Mouse (Mus musculus): ENCODE results near the gene Thra.

DNA sequence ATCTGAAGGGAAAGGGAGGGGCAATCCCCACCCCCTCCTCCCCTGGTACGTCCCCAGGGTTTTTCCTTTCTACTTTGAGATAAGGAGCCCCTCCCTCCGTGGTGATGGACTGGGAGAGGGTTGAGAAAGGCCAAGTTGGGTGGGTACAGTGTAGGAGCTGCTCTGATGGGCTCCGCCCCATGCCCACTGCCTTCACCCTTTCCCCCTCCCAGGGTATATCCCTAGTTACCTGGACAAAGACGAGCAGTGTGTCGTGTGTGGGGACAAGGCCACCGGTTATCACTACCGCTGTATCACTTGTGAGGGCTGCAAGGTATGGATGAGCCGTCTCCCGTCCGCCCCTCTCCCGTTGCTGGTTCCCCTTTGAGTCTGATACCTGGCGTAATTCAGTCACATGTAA is 16.3 kb downstream of the Thra start:
- TF ChIP-seq CTCF (IDR thresholded peaks at IDR 0.05) (no peak), POLR2A (IDR thresholded peaks at IDR 0.05; ENCODE audit: insufficient read depth, low read depth, low read length) (no peak)
